Mouse (Mus musculus) myocyte (in vitro differentiated cells): Measurements from ENCODE around the gene Supt7l. TPM values are rescaled to one million over a fixed set of nuclear protein-coding genes. Genes with fewer than 3 reads are reported as not detected.
A peak's percentile ranks its signal among the peaks of the same experiment; 100 is the strongest.
"Not testable (repeated sequence)": the region's sequence is repeated elsewhere in the genome, so short reads cannot be mapped to it uniquely, and the experiment has no call there.

Experiments
- H3K27me3 ChIP-seq: one replicate; pipeline ENCODE4 v1.6.1; 2011; ENCODE audit not compliant: control insufficient read depth, insufficient read depth, insufficient read length
- H3K36me3 ChIP-seq: one replicate; pipeline ENCODE4 v1.6.1; 2011; ENCODE audit not compliant: control insufficient read depth, insufficient read depth
- H3K4me2 ChIP-seq: one replicate; pipeline ENCODE4 v1.6.1; 2011; ENCODE audit warnings: low read depth, control low read depth
- H3K4me3 ChIP-seq: one replicate; pipeline ENCODE4 v1.5.1; 2011; ENCODE audit warnings: mild to moderate bottlenecking, control low read depth, moderate library complexity
- H3K79me2 ChIP-seq: one replicate; pipeline ENCODE4 v1.6.1; 2011; ENCODE audit not compliant: control insufficient read depth, insufficient read depth
- H3ac ChIP-seq: one replicate; pipeline ENCODE4 v1.6.1; 2011; ENCODE audit not compliant: control insufficient read depth, insufficient read length
- CEBPB ChIP-seq: IDR thresholded peaks from 2 replicates; pipeline ENCODE4 v1.6.1; 2011; ENCODE audit warnings: mild to moderate bottlenecking, moderate library complexity; ENCODE audit not compliant: poor library complexity, insufficient read depth, severe bottlenecking
- E2F4 ChIP-seq: IDR thresholded peaks from one replicate; pipeline ENCODE4 v1.6.1; 2011; ENCODE audit warnings: mild to moderate bottlenecking, control low read depth, moderate library complexity; ENCODE audit not compliant: insufficient read depth
- MAX ChIP-seq: IDR thresholded peaks from one replicate; pipeline ENCODE4 v1.6.1; 2011; ENCODE audit warnings: low read depth, mild to moderate bottlenecking, control low read depth
- MYOD1 ChIP-seq, 3 experiments: IDR thresholded peaks; one replicate each; pipeline ENCODE4 v1.6.1; 2011; ENCODE audit warnings: control low read depth in 2 of 3, low read depth in 2 of 3, mild to moderate bottlenecking in 2 of 3, moderate library complexity in 1 of 3; ENCODE audit not compliant: insufficient read length in 2 of 3, control insufficient read depth in 1 of 3
- MYOG ChIP-seq, 3 experiments: IDR thresholded peaks; one replicate each; pipeline ENCODE4 v1.6.1; 2011; ENCODE audit warnings: control low read depth in 2 of 3, low read depth in 2 of 3, mild to moderate bottlenecking in 2 of 3; ENCODE audit not compliant: insufficient read length in 2 of 3, control insufficient read depth in 1 of 3, insufficient read depth in 1 of 3
- POLR2A ChIP-seq: IDR thresholded peaks from one replicate; pipeline ENCODE4 v1.6.1; 2011; ENCODE audit warnings: low read depth, mild to moderate bottlenecking, control low read depth, moderate library complexity; ENCODE audit not compliant: insufficient read length
- POLR2AphosphoS2 ChIP-seq: IDR thresholded peaks from one replicate; pipeline ENCODE4 v1.6.1; 2011; ENCODE audit warnings: low read depth, control low read depth; ENCODE audit not compliant: insufficient read length
- REST ChIP-seq: IDR thresholded peaks from one replicate; pipeline ENCODE4 v1.6.1; 2011; ENCODE audit warnings: mild to moderate bottlenecking, control low read depth, moderate library complexity; ENCODE audit not compliant: insufficient read depth, insufficient read length
- SRF ChIP-seq: IDR thresholded peaks from one replicate; pipeline ENCODE4 v1.6.1; 2011; ENCODE audit warnings: low read depth; ENCODE audit not compliant: control insufficient read depth, insufficient read length
- TCF12 ChIP-seq: IDR thresholded peaks from one replicate; pipeline ENCODE4 v1.6.1; 2011; ENCODE audit warnings: mild to moderate bottlenecking, control low read depth; ENCODE audit not compliant: poor library complexity, insufficient read depth, severe bottlenecking
- TCF3 ChIP-seq: IDR thresholded peaks from one replicate; pipeline ENCODE4 v1.6.1; 2011; ENCODE audit warnings: low read depth, control low read depth; ENCODE audit not compliant: insufficient read length
- USF1 ChIP-seq: IDR thresholded peaks from one replicate; pipeline ENCODE4 v1.6.1; 2011; ENCODE audit warnings: low read depth, mild to moderate bottlenecking, control low read depth, moderate library complexity
- polyA plus RNA-seq: library from polyadenylated mRNA; unstranded; fragments of >200 nt; fragmentation: generic; extraction: Trizol; gene quantifications from one replicate; pipeline ENCODE4 v1.2.1, GENCODE M21; 2012; ENCODE audit warnings: missing spikeins

Supt7l gene
- polyA plus RNA-seq, result 10.0 TPM

GRCm38 (mm10) chr5:31527707-31528106, at the start of gene Supt7l:
Gene Supt7l (minus strand): TSS chr5:31527807.
- not testable (repeated sequence) for H3K27me3 ChIP-seq
- Histone ChIP-seq H3K36me3 (peaks cover 14% of the 10 kb centered on the region), H3ac (peak within 1 kb of the TSS; percentile 75)

GRCm38 (mm10) chr5:31576539-31576975, 49.0 kb upstream of the Supt7l start:
- TF ChIP-seq MYOG (IDR thresholded peaks at IDR 0.05; ENCODE audit: control insufficient read depth in 1 of 3, insufficient read depth in 1 of 3, insufficient read length in 2 of 3, low read depth in 2 of 3) (peak in 1 of 3 experiments; percentile 55), POLR2A (peak; percentile 26), USF1 (peak; percentile 36), REST (no peak), TCF3 (no peak), E2F4 (no peak), SRF (no peak), TCF12 (no peak), CEBPB (0 out of 2 replicates have a peak, but pooled peaks have one; percentile 17), MAX (peak; percentile 21), POLR2AphosphoS2 (peak; percentile 39), MYOD1 (IDR thresholded peaks at IDR 0.05; ENCODE audit: control insufficient read depth in 1 of 3, insufficient read length in 2 of 3, low read depth in 2 of 3) (peak in 1 of 3 experiments; percentile 70)
- Histone ChIP-seq H3K4me3 (no peak overlapping the region), H3K4me2 (peak overlapping the region; percentile 86), H3K79me2 (no peaks in the 10 kb centered on the region), H3K27me3 (no peaks in the 10 kb centered on the region), H3ac (no peak overlapping the region), H3K36me3 (no peaks in the 10 kb centered on the region)

More at GRCm38 (mm10) chr5:31527707-31528106, at the start of gene Supt7l:
- H3K79me2 ChIP-seq, result peaks cover 26% of the 10 kb centered on the region
- H3K4me2 ChIP-seq, result peak within 1 kb of the TSS; percentile 95
- peak within 1 kb of the TSS; percentile 91 for H3K4me3 ChIP-seq

- Histone ChIP-seq H3K4me2 (no peak overlapping the region), H3K4me3 (no peak overlapping the region), H3K27me3 (no peaks in the 10 kb centered on the region), H3ac (no peak overlapping the region), H3K79me2 (no peaks in the 10 kb centered on the region), H3K36me3 (no peaks in the 10 kb centered on the region)
- TF ChIP-seq MAX (no peak), TCF12 (no peak), POLR2AphosphoS2 (no peak), MYOG (IDR thresholded peaks at IDR 0.05; ENCODE audit: control insufficient read depth in 1 of 3, insufficient read depth in 1 of 3, insufficient read length in 2 of 3, low read depth in 2 of 3) (no peak), REST (no peak), E2F4 (no peak), MYOD1 (IDR thresholded peaks at IDR 0.05; ENCODE audit: control insufficient read depth in 1 of 3, insufficient read length in 2 of 3, low read depth in 2 of 3) (no peak), POLR2A (no peak), USF1 (no peak), SRF (no peak), CEBPB (no peak), TCF3 (no peak)
Measured at GRCm38 (mm10) chr5:31573722-31574121, 46.1 kb upstream of the Supt7l start.

- Histone ChIP-seq H3ac (no peak overlapping the region), H3K36me3 (no peaks in the 10 kb centered on the region), H3K27me3 (no peaks in the 10 kb centered on the region), H3K4me3 (no peak overlapping the region), H3K79me2 (no peaks in the 10 kb centered on the region), H3K4me2 (peak overlapping the region; percentile 68)
- TF ChIP-seq TCF3 (no peak), CEBPB (no peak), SRF (no peak), MYOD1 (IDR thresholded peaks at IDR 0.05; ENCODE audit: control insufficient read depth in 1 of 3, insufficient read length in 2 of 3, low read depth in 2 of 3) (no peak), POLR2A (no peak), MYOG (IDR thresholded peaks at IDR 0.05; ENCODE audit: control insufficient read depth in 1 of 3, insufficient read depth in 1 of 3, insufficient read length in 2 of 3, low read depth in 2 of 3) (peak in 1 of 3 experiments; percentile 34), USF1 (no peak)
Measured at GRCm38 (mm10) chr5:31571023-31571608, 43.5 kb upstream of the Supt7l start.

- H3K79me2 ChIP-seq, result no peaks in the 10 kb centered on the region
- TF ChIP-seq TCF12 (no peak), POLR2AphosphoS2 (no peak), MYOG (IDR thresholded peaks at IDR 0.05; ENCODE audit: control insufficient read depth in 1 of 3, insufficient read depth in 1 of 3, insufficient read length in 2 of 3, low read depth in 2 of 3) (no peak), SRF (no peak), MYOD1 (IDR thresholded peaks at IDR 0.05; ENCODE audit: control insufficient read depth in 1 of 3, insufficient read length in 2 of 3, low read depth in 2 of 3) (no peak), TCF3 (no peak), MAX (no peak), CEBPB (no peak), REST (no peak), E2F4 (no peak), USF1 (no peak), POLR2A (no peak)
- H3K27me3 ChIP-seq, result no peaks in the 10 kb centered on the region
- H3K4me2 ChIP-seq, result peak overlapping the region; percentile 14
- no peak overlapping the region for H3K4me3 ChIP-seq
- no peaks in the 10 kb centered on the region for H3K36me3 ChIP-seq
- no peak overlapping the region for H3ac ChIP-seq
Measured at GRCm38 (mm10) chr5:31567951-31568657, 40.5 kb upstream of the Supt7l start.
